Mouse (Mus musculus) embryonic stem cell, embryonic (primary cell): ENCODE measurements around the gene Obsl1.

Experiments
- CTCF ChIA-PET, 4 experiments: fragments of 300-600 bp in 2 of 4; fragments of 350-600 bp in 2 of 4; sonication (Branson Sonifier 250); formaldehyde crosslinking; loops; one replicate each; lab custom pipeline; 2022; ENCODE audit warnings: inconsistent platforms in 2 of 4; lab: Charles Lee
- POLR2A ChIA-PET, 4 experiments: fragments of 300-600 bp in 2 of 4; fragments of 350-600 bp in 2 of 4; sonication (Branson Sonifier 250); formaldehyde crosslinking; loops; one replicate each; lab custom pipeline; 2022; ENCODE audit warnings: antibody characterized with exemption in 4 of 4, inconsistent platforms in 1 of 4; lab: Charles Lee

Obsl1 gene

GRCm38 (mm10) chr1:75480735-75481134 lies 25.5 kb downstream of the Obsl1 start:
- POLR2A ChIA-PET: interaction anchor here in 2 of 4 experiments (0.9 to 1.6 kb wide), 5 partner anchors 25 to 82 kb away, joined by 3 to 6 read pairs (median 3); partner anchors contain the start of gene Obsl1 (in 1 of the 2)
- CTCF ChIA-PET: interaction anchor here in 1 of 4 experiments (2.4 kb wide), 1 partner anchor 79 kb away, joined by 17 read pairs; no protein-coding TSS in a partner anchor

- ChIA-PET CTCF (interaction anchor here (0.8 to 4.7 kb wide), 19 partner anchors 7 to 162 kb away, joined by 3 to 81 read pairs (median 5); partner anchors contain the start of genes Asic4 (in 1 of the 4), Dnpep (in 1 of the 4) and Gmppa (in 1 of the 4)), POLR2A (interaction anchor here in 3 of 4 experiments (0.9 to 5.5 kb wide), 30 partner anchors 8 to 252 kb away, joined by 3 to 35 read pairs (median 5); partner anchors contain the start of genes Inha (in 3 of the 3), Gmppa (in 2 of the 3), Obsl1 (in 2 of the 3) and Dnpep (in 1 of the 3))
Measured at GRCm38 (mm10) chr1:75480036-75480435, 26.2 kb downstream of the Obsl1 start.

DNA sequence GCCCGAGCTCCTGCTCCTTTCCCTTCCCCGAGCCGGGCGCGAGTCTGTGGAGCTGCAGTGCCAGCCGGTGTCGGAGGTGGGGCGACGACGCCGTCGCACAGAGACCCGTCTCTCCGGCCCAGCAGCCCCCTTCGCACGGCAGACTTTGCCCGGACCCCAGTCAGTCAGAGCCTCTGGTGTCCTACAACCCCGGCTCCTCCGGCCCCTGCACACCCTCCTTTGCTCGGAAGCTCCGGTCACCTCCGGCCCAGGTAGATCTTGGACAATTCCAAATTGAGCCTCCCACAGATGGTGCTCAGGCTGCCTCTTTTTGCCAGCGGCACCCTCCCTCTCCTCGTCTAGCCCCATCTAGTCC lies 26.6 kb downstream of the Obsl1 start:
- POLR2A ChIA-PET: interaction anchor here in 3 of 4 experiments (0.5 to 5.5 kb wide), 51 partner anchors 8 to 1367 kb away, joined by 3 to 35 read pairs (median 4); partner anchors contain the start of genes Gmppa (in 3 of the 3), Inha (in 3 of the 3), Obsl1 (in 3 of the 3) and Dnpep (in 1 of the 3)

GRCm38 (mm10) chr1:75478916-75479634 lies 27.2 kb downstream of the Obsl1 start, which contains the start of the genes Chpf and Tmem198:
Gene Chpf (minus strand): TSS chr1:75479307.
Gene Tmem198 (plus strand): TSS chr1:75479532.
- CTCF ChIA-PET: interaction anchor here (0.5 to 4.7 kb wide), 39 partner anchors 8 to 353 kb away, joined by 3 to 81 read pairs (median 4); partner anchors contain the start of genes Asic4 (in 1 of the 4), Dnpep (in 1 of the 4) and Gmppa (in 1 of the 4)
- POLR2A ChIA-PET: interaction anchor here in 3 of 4 experiments (0.5 to 5.5 kb wide), 55 partner anchors 9 to 1366 kb away, joined by 3 to 35 read pairs (median 4); partner anchors contain the start of genes Gmppa (in 3 of the 3), Inha (in 3 of the 3), Obsl1 (in 3 of the 3) and Dnpep (in 1 of the 3)

More for the DNA sequence above, 26.6 kb downstream of the Obsl1 start:
- CTCF ChIA-PET: interaction anchor here (0.5 to 4.7 kb wide), 30 partner anchors 8 to 162 kb away, joined by 3 to 81 read pairs (median 5); partner anchors contain the start of genes Asic4 (in 1 of the 4), Dnpep (in 1 of the 4) and Gmppa (in 1 of the 4)

GRCm38 (mm10) chr1:75478497-75478896 lies 27.8 kb downstream of the Obsl1 start:
- ChIA-PET POLR2A (interaction anchor here in 3 of 4 experiments (0.6 to 5.5 kb wide), 37 partner anchors 9 to 972 kb away, joined by 3 to 35 read pairs (median 5); partner anchors contain the start of genes Gmppa (in 2 of the 3), Dnpep (in 1 of the 3), Inha (in 1 of the 3) and Obsl1 (in 1 of the 3)), CTCF (interaction anchor here (0.7 to 4.7 kb wide), 42 partner anchors 9 to 353 kb away, joined by 3 to 81 read pairs (median 6); partner anchors contain the start of genes Asic4 (in 1 of the 4), Dnpep (in 1 of the 4), Gmppa (in 1 of the 4) and Inha (in 1 of the 4))

DNA sequence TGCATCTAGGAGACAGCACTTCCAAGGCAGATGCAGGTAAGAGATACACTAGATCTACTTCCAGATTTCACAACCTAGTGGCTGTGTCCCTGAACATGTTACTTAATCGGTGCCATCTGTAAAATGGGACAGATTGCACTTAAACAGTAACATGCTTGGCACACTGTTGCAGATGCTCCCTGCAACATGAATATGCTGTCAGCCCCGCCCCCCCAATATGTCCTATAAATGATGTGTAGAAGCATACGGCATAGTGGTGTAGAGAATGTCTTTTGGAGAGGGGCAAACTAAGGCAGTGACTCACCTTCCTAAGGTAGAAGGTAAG lies 28.3 kb downstream of the Obsl1 start:
- CTCF ChIA-PET: interaction anchor here (0.6 to 4.7 kb wide), 83 partner anchors 9 to 647 kb away, joined by 3 to 81 read pairs (median 7); partner anchors contain the start of genes Gmppa (in 2 of the 4), Inha (in 2 of the 4), Asic4 (in 1 of the 4) and Dnpep (in 1 of the 4)

DNA sequence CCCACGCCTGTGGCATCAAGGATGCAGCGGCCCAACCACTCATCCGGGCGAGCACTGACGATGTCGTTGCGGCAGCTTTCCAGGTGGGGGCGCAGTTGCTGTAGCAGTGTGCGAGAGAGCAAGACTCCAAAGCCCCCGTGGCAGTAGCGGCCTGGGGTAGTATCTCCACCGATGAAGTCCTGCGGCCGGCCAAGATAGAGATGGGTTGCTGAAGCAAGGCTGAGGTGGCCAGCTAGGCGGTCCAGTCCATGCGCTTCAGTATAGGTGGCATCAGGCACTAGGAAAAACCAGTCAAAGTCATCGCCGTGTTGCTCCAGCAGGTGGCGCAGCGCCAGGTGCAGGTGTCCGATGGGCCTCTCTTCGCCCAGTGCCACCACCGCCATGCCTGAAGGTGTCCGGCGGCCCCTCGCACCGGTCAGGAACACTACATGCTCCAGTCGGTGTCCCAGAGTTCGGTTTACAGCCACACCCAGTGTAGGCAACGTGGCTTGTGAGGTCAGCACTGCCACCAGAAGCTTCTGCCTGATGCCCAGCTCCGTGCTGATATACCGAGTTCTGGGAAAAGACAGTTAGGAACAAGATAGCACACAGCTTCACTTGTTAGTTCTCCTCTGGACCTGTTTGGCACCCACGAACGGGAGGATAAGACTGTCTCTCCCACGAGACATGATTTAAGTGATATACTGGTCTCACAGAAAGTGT lies 28.8 kb downstream of the Obsl1 start:
- CTCF ChIA-PET: interaction anchor here (0.5 to 4.7 kb wide), 160 partner anchors 8 to 966 kb away, joined by 3 to 81 read pairs (median 4); partner anchors contain the start of genes Gmppa (in 4 of the 4), Dnpep (in 2 of the 4), Inha (in 2 of the 4) and Abcb6 (in 1 of the 4)
- POLR2A ChIA-PET: interaction anchor here (0.5 to 5.5 kb wide), 21 partner anchors 9 to 160 kb away, joined by 3 to 28 read pairs (median 4); partner anchors contain the start of gene Dnpep (in 1 of the 4)

More for the DNA sequence above, 28.3 kb downstream of the Obsl1 start:
- POLR2A ChIA-PET: interaction anchor here (0.5 to 5.5 kb wide), 15 partner anchors 9 to 309 kb away, joined by 3 to 28 read pairs (median 5); partner anchors contain the start of genes Dnpep (in 1 of the 4), Stk11ip (in 1 of the 4) and Zfand2b (in 1 of the 4)

DNA sequence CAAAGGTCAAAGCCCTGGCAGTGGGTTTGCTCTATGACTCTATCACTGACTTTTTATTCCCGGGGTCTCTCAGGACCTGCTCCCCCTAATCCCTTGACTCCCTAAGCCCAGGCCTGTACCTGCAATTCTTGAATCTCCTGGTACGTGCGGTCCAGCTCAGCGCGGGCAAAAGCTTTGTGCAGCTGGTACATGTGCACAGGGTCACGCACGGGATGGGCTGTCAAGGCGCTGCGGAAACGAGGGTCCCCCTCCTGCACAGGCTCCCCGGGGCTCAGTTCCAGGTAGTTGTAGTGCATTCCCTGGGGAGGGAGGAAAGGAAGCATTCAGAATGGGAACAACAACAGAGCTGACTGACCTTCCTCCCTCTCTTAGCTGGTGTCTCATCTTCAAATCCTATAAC lies 29.8 kb downstream of the Obsl1 start:
- ChIA-PET CTCF (interaction anchor here (0.5 to 4.7 kb wide), 147 partner anchors 9 to 965 kb away, joined by 3 to 81 read pairs (median 4); partner anchors contain the start of genes Gmppa (in 4 of the 4), Dnpep (in 2 of the 4), Inha (in 2 of the 4) and Abcb6 (in 1 of the 4)), POLR2A (interaction anchor here (0.6 to 5.5 kb wide), 21 partner anchors 9 to 159 kb away, joined by 3 to 28 read pairs (median 4); partner anchors contain the start of gene Dnpep (in 1 of the 4))

GRCm38 (mm10) chr1:75469287-75469825 lies 36.9 kb downstream of the Obsl1 start:
- POLR2A ChIA-PET: interaction anchor here in 1 of 4 experiments (1.0 to 2.7 kb wide), 3 partner anchors 18 to 126 kb away, joined by 3 to 6 read pairs (median 3); no protein-coding TSS in a partner anchor
- CTCF ChIA-PET: interaction anchor here (0.8 to 4.3 kb wide), 12 partner anchors 8 to 126 kb away, joined by 3 to 89 read pairs (median 21); partner anchors contain the start of genes Chpf (in 1 of the 4), Slc4a3 (in 1 of the 4) and Tmem198 (in 1 of the 4)

- POLR2A ChIA-PET: interaction anchor here (0.6 to 2.2 kb wide), 23 partner anchors 9 to 250 kb away, joined by 3 to 9 read pairs (median 4); partner anchors contain the start of genes Gmppa (in 2 of the 4), Chpf (in 1 of the 4), Dnpep (in 1 of the 4) and Tmem198 (in 1 of the 4)
- CTCF ChIA-PET: interaction anchor here (0.5 to 4.3 kb wide), 117 partner anchors 9 to 1023 kb away, joined by 3 to 89 read pairs (median 4); partner anchors contain the start of genes Chpf (in 3 of the 4), Gmppa (in 3 of the 4), Tmem198 (in 3 of the 4) and Des (in 2 of the 4)
Measured at GRCm38 (mm10) chr1:75467215-75467927, 38.9 kb downstream of the Obsl1 start.

- ChIA-PET CTCF (interaction anchor here in 3 of 4 experiments (0.7 to 2.0 kb wide), 13 partner anchors 11 to 342 kb away, joined by 3 to 10 read pairs (median 3); partner anchors contain the start of gene Chpf (in 1 of the 3)), POLR2A (interaction anchor here in 3 of 4 experiments (0.5 to 1.5 kb wide), 3 partner anchors 12 to 22 kb away, joined by 3 read pairs; no protein-coding TSS in a partner anchor)
Measured at GRCm38 (mm10) chr1:75463652-75464204, 42.5 kb downstream of the Obsl1 start.

GRCm38 (mm10) chr1:75462636-75463035 lies 43.6 kb downstream of the Obsl1 start:
- ChIA-PET CTCF (interaction anchor here in 1 of 4 experiments (1.3 kb wide), 1 partner anchor 14 kb away, joined by 3 read pairs; no protein-coding TSS in a partner anchor), POLR2A (interaction anchor here in 1 of 4 experiments (0.8 kb wide), 1 partner anchor 14 kb away, joined by 3 read pairs; no protein-coding TSS in a partner anchor)

DNA sequence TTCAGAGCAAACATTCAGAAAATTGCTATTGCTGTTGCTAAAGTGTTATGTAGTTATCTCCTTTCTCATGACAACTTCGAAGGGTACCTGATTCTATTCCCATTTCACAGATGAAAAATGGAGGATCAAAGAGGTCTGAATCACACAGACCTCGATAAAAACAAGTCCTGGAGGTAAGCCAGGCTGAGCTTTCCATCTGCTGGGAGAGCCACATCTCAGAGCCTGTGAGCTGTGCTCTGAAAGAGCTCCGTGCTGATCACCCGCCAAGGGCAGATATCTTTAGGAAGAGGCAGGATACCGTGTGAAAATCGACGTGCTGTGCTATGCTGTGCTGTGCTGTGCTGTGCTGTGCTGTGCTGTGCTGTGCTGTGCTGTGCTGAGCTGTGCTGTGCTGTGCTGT lies 46.0 kb downstream of the Obsl1 start:
- ChIA-PET CTCF (interaction anchor here in 2 of 4 experiments (0.6 to 1.3 kb wide), 3 partner anchors 17 to 46 kb away, joined by 3 to 4 read pairs (median 3); no protein-coding TSS in a partner anchor), POLR2A (interaction anchor here in 1 of 4 experiments (3.1 to 4.4 kb wide), 2 partner anchors 11 to 17 kb away, joined by 9 to 22 read pairs; partner anchors contain the start of gene Asic4)
